Mouse (Mus musculus) erythroid progenitor cell, adult 5-6 weeks (primary cell): Measurements from ENCODE around the gene Dntt. TPM values are rescaled to one million over a fixed set of nuclear protein-coding genes. Genes with fewer than 3 reads are reported as not detected.

Experiments used
- total RNA-seq, 2 experiments: library from RNA; stranded (forward) in 1 of 2; stranded (reverse) in 1 of 2; fragments of 150-400 nt in 1 of 2; fragments of 186-747, 209-891 nt in 1 of 2; gene quantifications; 2 replicates each; pipeline versions ENCODE4 v1.2.3 to v1.2.4; 2015 to 2017; ENCODE audit warnings: low replicate concordance in 2 of 2

Dntt gene
- total RNA-seq, 2 experiments from 2014 or later = 9.7 to 17.2 TPM

Other genes starting within 250 kb of the Dntt start
- 0.36 and 1.3 TPM in 2 replicates for gene Ccnj, start 198.0 kb upstream of the Dntt start, total RNA-seq (2015; ENCODE audit: low replicate concordance)
- gene Ccnj, start 198.0 kb upstream of the Dntt start, total RNA-seq (2017; ENCODE audit: low replicate concordance) = 0.15 and 1.9 TPM in 2 replicates
- 8.3 and 18.0 TPM in 2 replicates for gene Zfp518a, start 134.6 kb upstream of the Dntt start, total RNA-seq (2015; ENCODE audit: low replicate concordance)
- gene Zfp518a, start 134.6 kb upstream of the Dntt start, total RNA-seq (2017; ENCODE audit: low replicate concordance) = 4.5 and 7.6 TPM in 2 replicates
- gene Blnk, start 34.7 kb upstream of the Dntt start, total RNA-seq (2015; ENCODE audit: low replicate concordance) = 18.9 and 22.3 TPM in 2 replicates
- 5.2 and 5.6 TPM in 2 replicates for gene Blnk, start 34.7 kb upstream of the Dntt start, total RNA-seq (2017; ENCODE audit: low replicate concordance)
- gene Opalin, start 47.8 kb downstream of the Dntt start, total RNA-seq (2015; ENCODE audit: low replicate concordance) = not detected in 2 replicates
- gene Opalin, start 47.8 kb downstream of the Dntt start, total RNA-seq (2017; ENCODE audit: low replicate concordance) = not detected in 2 replicates
- gene Tll2, start 177.6 kb downstream of the Dntt start, total RNA-seq (2015; ENCODE audit: low replicate concordance) = not detected in 2 replicates
- not detected in 2 replicates for gene Tll2, start 177.6 kb downstream of the Dntt start, total RNA-seq (2017; ENCODE audit: low replicate concordance)
- 21.4 and 31.0 TPM in 2 replicates for gene Tm9sf3, start 234.7 kb downstream of the Dntt start, total RNA-seq (2015; ENCODE audit: low replicate concordance)
- 41.4 and 53.7 TPM in 2 replicates for gene Tm9sf3, start 234.7 kb downstream of the Dntt start, total RNA-seq (2017; ENCODE audit: low replicate concordance)